ENCODE assay signal across 15 mouse cellular contexts in the genomic region with DNA sequence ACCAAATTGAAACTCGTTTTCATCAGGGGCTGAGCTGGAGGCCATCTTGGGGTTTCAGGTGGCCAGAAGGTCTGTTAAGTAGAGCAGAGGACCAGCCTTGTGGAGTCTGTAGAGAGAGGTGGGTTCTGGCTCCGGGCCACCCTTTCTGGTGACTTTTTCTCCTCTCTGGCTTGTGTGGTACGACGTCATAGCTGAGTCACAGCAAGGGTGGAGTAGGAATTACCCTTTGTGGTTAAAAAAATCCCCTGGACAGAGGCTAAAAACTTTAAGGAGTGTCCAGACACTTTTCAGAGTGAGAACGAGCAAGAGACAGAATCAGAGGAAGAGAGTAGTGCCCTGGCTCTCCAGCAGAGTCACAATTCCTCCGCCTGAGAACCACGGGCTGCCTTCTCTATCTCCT. TPM values are rescaled to one million over a fixed set of nuclear protein-coding genes. Genes with fewer than 3 reads are reported as not detected.
A peak's percentile ranks its signal among the peaks of the same experiment; 100 is the strongest.
DNase-seq lines count a peak whose midpoint lies in the region; ATAC-seq and TF ChIP-seq lines count a peak whose summit lies in the region.
"Had no signal": no experiment of that assay in that cellular context is flagged by ENCODE, and none has a peak within 500 bp of the region (broad histone marks: within the 10 kb centered on the region; RNA-seq: fewer than 3 reads in every experiment).

No protein-coding gene starts in this region.

- peak; percentile 82 for TF ChIP-seq POLR2A in CH12.LX (IDR thresholded peaks at IDR 0.05; ENCODE audit: low read depth, low read length)
- TF ChIP-seq POLR2A in small intestine, adult 2 months (IDR thresholded peaks at IDR 0.05; ENCODE audit: low read depth, low read length), result no peak

- no peak for TF ChIP-seq CTCF in CH12.LX (conservative IDR thresholded peaks at IDR 0.05 in 1 of 2, IDR thresholded peaks at IDR 0.05 in 1 of 2; ENCODE audit: low read depth in 2 of 2, low read length in 2 of 2)
- no peak for TF ChIP-seq CTCF in small intestine, adult 2 months (IDR thresholded peaks at IDR 0.05; ENCODE audit: extremely low read depth, insufficient read length, insufficient replicate concordance, low read depth, low read length)

- H3K36me3 ChIP-seq in CH12.LX (replicated peaks in 1 of 2; ENCODE audit: control insufficient read depth in 1 of 2, insufficient read depth in 1 of 2, low read length in 1 of 2), result peaks cover 9 to 28% of the 10 kb centered on the region in 2 experiments
- H3K36me3 ChIP-seq in small intestine, adult 2 months (ENCODE audit: control insufficient read depth, insufficient read depth, low read length), result no peaks in the 10 kb centered on the region
- H3K36me3 ChIP-seq in neural tube, embryonic 15.5 days, result no peaks in the 10 kb centered on the region
- H3K36me3 ChIP-seq: forebrain, embryonic 10.5 days; hindbrain, embryonic 10.5 days; liver, embryonic 13.5 days had no signal

- in situ Hi-C loops in CH12.LX (cut with MboI; ENCODE audit: low pct_ligation_motif_present, low pct_unique_long_range_greater_than_20kb, low sequenced_read_pairs), result no loop called here

- H3K27me3 ChIP-seq in CH12.LX (replicated peaks), result no peaks in the 10 kb centered on the region
- H3K27me3 ChIP-seq in small intestine, adult 2 months (ENCODE audit: control insufficient read depth, insufficient read depth, low read length), result no peaks in the 10 kb centered on the region
- H3K27me3 ChIP-seq in neural tube, embryonic 15.5 days (replicated peaks), result 0 out of 2 replicates have a peak, but pooled peaks cover 3% of the 10 kb centered on the region

- 65% methylated on average over 7 of the region's 7 CpGs for WGBS in small intestine, adult 2 months
- WGBS in neural tube, embryonic 15.5 days, result 85% methylated on average over 7 of the region's 7 CpGs

- H3K4me3 ChIP-seq in CH12.LX (replicated peaks in 1 of 3; ENCODE audit: low read depth in 2 of 3, low read length in 2 of 3, poor library complexity in 1 of 3), result peak overlapping the region; percentile 70 to 84 (median 77)
- H3K4me3 ChIP-seq in small intestine, adult 2 months (ENCODE audit: low read depth, low read length), result peak overlapping the region; percentile 18; the same call in 1 of the 2 replicates
- H3K4me3 ChIP-seq in neural tube, embryonic 15.5 days (replicated peaks), result no peak overlapping the region
- H3K4me3 ChIP-seq: forebrain, embryonic 10.5 days; hindbrain, embryonic 10.5 days; liver, embryonic 13.5 days had no signal

- TF ChIP-seq RAD21 in CH12.LX (IDR thresholded peaks at IDR 0.05; ENCODE audit: low read depth, low read length), result no peak

- TF ChIP-seq EP300 in CH12.LX (IDR thresholded peaks at IDR 0.05; ENCODE audit: low read length), result peak; percentile 68

- peaks cover 32% of the 10 kb centered on the region for H3K79me2 ChIP-seq in CH12.LX (replicated peaks; ENCODE audit: control insufficient read depth, extremely low read depth, insufficient read depth, poor library complexity, severe bottlenecking)

- peaks cover 4% of the 10 kb centered on the region for H3K9me3 ChIP-seq in CH12.LX (replicated peaks; ENCODE audit: low read length)
- H3K9me3 ChIP-seq in neural tube, embryonic 15.5 days (replicated peaks), result no peaks in the 10 kb centered on the region
- H3K9me3 ChIP-seq: forebrain, embryonic 10.5 days; hindbrain, embryonic 10.5 days; liver, embryonic 13.5 days had no signal

- peak; percentile 43 for ATAC-seq in inflammation-experienced regulatory T-cells, adult 6 months
- ATAC-seq in neural tube, embryonic 15.5 days (ENCODE audit: low FRiP score), result no peak

- H3K9ac ChIP-seq in CH12.LX (ENCODE audit: insufficient read depth, low read depth), result peak overlapping the region; percentile 87
- H3K9ac ChIP-seq in neural tube, embryonic 15.5 days (replicated peaks), result no peak overlapping the region
- H3K9ac ChIP-seq: liver, embryonic 13.5 days had no signal

- H3K4me1 ChIP-seq in CH12.LX (ENCODE audit: control insufficient read depth in 1 of 2, insufficient read depth in 2 of 2), result peaks cover 16 to 86% of the 10 kb centered on the region in 2 experiments
- H3K4me1 ChIP-seq in small intestine, adult 2 months (ENCODE audit: control insufficient read depth, insufficient read depth, insufficient read length, low read length), result peaks cover 10% of the 10 kb centered on the region
- peaks cover 8% of the 10 kb centered on the region for H3K4me1 ChIP-seq in neural tube, embryonic 15.5 days

- peak overlapping the region; percentile 86 for H3K4me2 ChIP-seq in CH12.LX (ENCODE audit: insufficient read depth, low read depth, poor library complexity, severe bottlenecking)
- H3K4me2 ChIP-seq in neural tube, embryonic 15.5 days, result no peak overlapping the region
- H3K4me2 ChIP-seq: liver, embryonic 13.5 days had no signal

- peak overlapping the region; percentile 94 for H3K27ac ChIP-seq in CH12.LX (ENCODE audit: insufficient read depth, low read depth)
- 0 out of 2 replicates have a peak overlapping the region, but pooled peaks have one; percentile 7 for H3K27ac ChIP-seq in small intestine, adult 2 months (ENCODE audit: insufficient read depth, low read depth, low read length)
- no peak overlapping the region for H3K27ac ChIP-seq in neural tube, embryonic 15.5 days (replicated peaks)
- H3K27ac ChIP-seq: forebrain, embryonic 10.5 days; hindbrain, embryonic 10.5 days; liver, embryonic 13.5 days had no signal

- intact Hi-C loops in heart, postnatal 14 days (cut with DNase I), result no loop called here

- peak; percentile 81 for DNase-seq in heart, adult 11 months
- DNase-seq in heart, postnatal 14 days, result no peak
- DNase-seq in CH12.LX (ENCODE audit: extremely low read depth), result peak; percentile 83
- DNase-seq in adrenal gland, adult 2 months, result no peak
- DNase-seq in right cerebral cortex, postnatal 36 days (ENCODE audit: low spot score in 2 of 2), result no peak
- DNase-seq: cerebellum, postnatal 36 days; kidney, adult 11 months; kidney, postnatal 25 days; layer of hippocampus, adult 9-11 months; liver, embryonic 13.5 days had no signal

- dilution Hi-C loops in CH12.LX (cut with MboI; ENCODE audit: extremely low pct_ligation_motif_present, extremely low pct_unique_long_range_greater_than_20kb, low sequenced_read_pairs), result no loop called here

TF ChIP-seq in CH12.LX, 34 proteins besides CTCF, POLR2A, EP300 and RAD21 (continues in another document):
- TF ChIP-seq JUN (IDR thresholded peaks at IDR 0.05; ENCODE audit: insufficient read depth, low read depth, low read length), result peak; percentile 64
- no peak; the same call in 1 of the 2 replicates for TF ChIP-seq BHLHE40 (IDR thresholded peaks at IDR 0.05; ENCODE audit: low read depth, low read length)
- TF ChIP-seq ZNF384 (IDR thresholded peaks at IDR 0.05; ENCODE audit: low read depth, low read length), result peak; percentile 62; the same call in 1 of the 2 replicates
- TF ChIP-seq GABPA (IDR thresholded peaks at IDR 0.05; ENCODE audit: insufficient replicate concordance, low read depth, low read length), result no peak; the same call in 1 of the 2 replicates
- TF ChIP-seq MAZ (IDR thresholded peaks at IDR 0.05; ENCODE audit: low read depth, low read length), result no peak
- 0 out of 2 replicates have a peak, but pooled peaks have one; percentile 28 for TF ChIP-seq CHD2 (IDR thresholded peaks at IDR 0.05; ENCODE audit: low read length)
- no peak for TF ChIP-seq ZC3H11A (IDR thresholded peaks at IDR 0.05; ENCODE audit: low read depth, low read length)
- no peak for TF ChIP-seq USF1 (IDR thresholded peaks at IDR 0.05; ENCODE audit: low read depth, low read length)
- 0 out of 2 replicates have a peak, but pooled peaks have one; percentile 65 for TF ChIP-seq MXI1 (IDR thresholded peaks at IDR 0.05; ENCODE audit: low read depth, low read length)
- TF ChIP-seq RCOR1 (conservative IDR thresholded peaks at IDR 0.05; ENCODE audit: low read depth, low read length), result no peak
- no peak; the same call in 1 of the 2 replicates for TF ChIP-seq ELF1 (IDR thresholded peaks at IDR 0.05; ENCODE audit: low read depth, low read length)
- TF ChIP-seq POLR2AphosphoS2 (IDR thresholded peaks at IDR 0.05; ENCODE audit: low read depth, low read length), result 0 out of 2 replicates have a peak, but pooled peaks have one; percentile 45
- no peak for TF ChIP-seq UBTF (IDR thresholded peaks at IDR 0.05; ENCODE audit: low read depth, low read length)
- peak; percentile 74 for TF ChIP-seq NELFE (IDR thresholded peaks at IDR 0.05; ENCODE audit: low read depth, low read length)
- no peak for TF ChIP-seq MAX (IDR thresholded peaks at IDR 0.05; ENCODE audit: low read length)
- no peak for TF ChIP-seq E2F4 (IDR thresholded peaks at IDR 0.05; ENCODE audit: insufficient replicate concordance, low read depth, low read length)
- TF ChIP-seq KAT2A (IDR thresholded peaks at IDR 0.05; ENCODE audit: insufficient replicate concordance, low read length), result 0 out of 2 replicates have a peak, but pooled peaks have one; percentile 8
- TF ChIP-seq ETS1 (conservative IDR thresholded peaks at IDR 0.05; ENCODE audit: low read depth, low read length), result peak; percentile 97
- TF ChIP-seq TBP (conservative IDR thresholded peaks at IDR 0.05; ENCODE audit: low read depth, low read length), result peak; percentile 96
- peak; percentile 82 for TF ChIP-seq TCF12 (IDR thresholded peaks at IDR 0.05; ENCODE audit: low read depth, low read length)
- TF ChIP-seq CHD1 (IDR thresholded peaks at IDR 0.05; ENCODE audit: low read depth, low read length), result no peak; the same call in 1 of the 2 replicates

RNA-seq across cellular contexts. Expression of gene Traf1, which starts 3.5 kb away (rescaled TPM):
- 1 to 10 TPM; 1.3 to 1.7 TPM for total RNA-seq in heart, postnatal 14 days (2021)
- total RNA-seq in CH12.LX (2012; rRNA removed) (99.2 and 151 TPM in 2 replicates), CH12.LX (2014; rRNA removed) (58.8 and 66.9 TPM in 2 replicates)
- 46.4 and 47.9 TPM in 2 replicates for polyA plus RNA-seq in CH12.LX (2012; ENCODE audit: insufficient read length, low read depth)
- 100 to 1,000 TPM; 240 to 310 (median 304) TPM for polyA plus RNA-seq in inflammation-experienced regulatory T-cells, adult 6 months (2017; shearing (Covaris generic))
- polyA plus RNA-seq in small intestine, adult 2 months (2012; rRNA removed), result 3.8 and 6.1 TPM in 2 replicates
- total RNA-seq in adrenal gland, adult 2 months (2021), result 1 to 10 TPM; 3.3 to 3.7 TPM
- 2.0 and 2.4 TPM in 2 replicates for polyA plus RNA-seq in adrenal gland, adult 2 months (2012; rRNA removed)
- 3.9 and 5.4 TPM in 2 replicates for polyA plus RNA-seq in neural tube, embryonic 15.5 days (2015; fragmentation: Nextera tagmentation; extraction: Ambion mirVana)

RNA-seq across cellular contexts. Expression of gene Phf19, which starts 44.2 kb away (rescaled TPM):
- 1 to 10 TPM; 1.9 TPM for total RNA-seq in heart, postnatal 14 days (2021)
- total RNA-seq in CH12.LX (2012; rRNA removed) (16.8 and 17.0 TPM in 2 replicates), CH12.LX (2014; rRNA removed) (20.5 and 25.0 TPM in 2 replicates)
- 25.4 and 27.9 TPM in 2 replicates for polyA plus RNA-seq in CH12.LX (2012; ENCODE audit: insufficient read length, low read depth)
- 1 to 10 TPM; 1.1 to 3.9 (median 1.2) TPM for polyA plus RNA-seq in inflammation-experienced regulatory T-cells, adult 6 months (2017; shearing (Covaris generic))
- 0.51 and 1.4 TPM in 2 replicates for polyA plus RNA-seq in small intestine, adult 2 months (2012; rRNA removed)
- 1 to 10 TPM; 1.2 to 1.7 TPM for total RNA-seq in adrenal gland, adult 2 months (2021)
- 1.1 and 1.5 TPM in 2 replicates for polyA plus RNA-seq in adrenal gland, adult 2 months (2012; rRNA removed)
- polyA plus RNA-seq in neural tube, embryonic 15.5 days (2015; fragmentation: Nextera tagmentation; extraction: Ambion mirVana), result 2.2 and 3.5 TPM in 2 replicates

Comparison
In these comparisons a context has a peak if more than half of its experiments do, and no peak if none do; other contexts are left out.
1. DNase-seq: peak in heart, adult 11 months (single experiment) and CH12.LX (single experiment); none in heart, postnatal 14 days (0 of 2), adrenal gland, adult 2 months (single experiment) and right cerebral cortex, postnatal 36 days (0 of 2).